Mouse (Mus musculus): ENCODE data around the gene Serpine1.

Serpine1 gene

GRCm38 (mm10) chr5:137054873-137055272, 17.2 kb downstream of the Serpine1 start:
- DNase-seq (ENCODE audit: low spot score) = no peak

- no peak for DNase-seq (ENCODE audit: low spot score)
Measured at GRCm38 (mm10) chr5:137054299-137054698, 17.8 kb downstream of the Serpine1 start.

- DNase-seq (ENCODE audit: low spot score) = no peak
Measured at GRCm38 (mm10) chr5:137051914-137052505, 20.1 kb downstream of the Serpine1 start.

- DNase-seq (ENCODE audit: low spot score) = no peak
Measured at GRCm38 (mm10) chr5:137051125-137051524, 20.9 kb downstream of the Serpine1 start.

GRCm38 (mm10) chr5:137046991-137047390, 25.1 kb downstream of the Serpine1 start:
- DNase-seq (ENCODE audit: low spot score) = no peak

- no peak for DNase-seq (ENCODE audit: low spot score)
Measured at GRCm38 (mm10) chr5:137046324-137046718, 25.7 kb downstream of the Serpine1 start.

GRCm38 (mm10) chr5:137045402-137046323, 26.4 kb downstream of the Serpine1 start, which contains the start of gene Ap1s1:
TSS of gene Ap1s1 (minus strand) at chr5:137046135.
- DNase-seq (ENCODE audit: low spot score) = peak; percentile 93

GRCm38 (mm10) chr5:137043997-137044396, 28.1 kb downstream of the Serpine1 start:
- DNase-seq (ENCODE audit: low spot score) = no peak

GRCm38 (mm10) chr5:137041442-137041841, 30.6 kb downstream of the Serpine1 start:
- DNase-seq (ENCODE audit: low spot score) = no peak

GRCm38 (mm10) chr5:137039453-137039852, 32.6 kb downstream of the Serpine1 start:
- no peak for DNase-seq (ENCODE audit: low spot score)

- DNase-seq (ENCODE audit: low spot score) = no peak
Measured at GRCm38 (mm10) chr5:137036211-137036610, 35.9 kb downstream of the Serpine1 start.

- no peak for DNase-seq (ENCODE audit: low spot score)
Measured at GRCm38 (mm10) chr5:137032641-137033074, 39.4 kb downstream of the Serpine1 start.

GRCm38 (mm10) chr5:137032033-137032421, 40.0 kb downstream of the Serpine1 start:
- DNase-seq (ENCODE audit: low spot score) = no peak

- no peak for DNase-seq (ENCODE audit: low spot score)
Measured at GRCm38 (mm10) chr5:137031076-137032032, 40.7 kb downstream of the Serpine1 start.

- no peak for DNase-seq (ENCODE audit: low spot score)
Measured at GRCm38 (mm10) chr5:137030416-137030810, 41.7 kb downstream of the Serpine1 start.

- peak; percentile 90 for DNase-seq (ENCODE audit: low spot score)
Measured at GRCm38 (mm10) chr5:137029643-137030415, 42.2 kb downstream of the Serpine1 start.

- no peak for DNase-seq (ENCODE audit: low spot score)
Measured at GRCm38 (mm10) chr5:137029273-137029585, 42.8 kb downstream of the Serpine1 start.

- no peak for DNase-seq (ENCODE audit: low spot score)
Measured at GRCm38 (mm10) chr5:137028561-137029272, 43.4 kb downstream of the Serpine1 start.

- no peak for DNase-seq (ENCODE audit: low spot score)
Measured at GRCm38 (mm10) chr5:137026092-137026491, 46.0 kb downstream of the Serpine1 start, which contains the start of gene Vgf. TSS of gene Vgf (plus strand) at chr5:137026392.

GRCm38 (mm10) chr5:137025132-137025531, 46.9 kb downstream of the Serpine1 start:
- DNase-seq (ENCODE audit: low spot score) = no peak

- DNase-seq (ENCODE audit: low spot score) = no peak
Measured at GRCm38 (mm10) chr5:137024318-137024717, 47.8 kb downstream of the Serpine1 start.
